1 mouse cellular context compared by ENCODE assay signal in genomic region chr3:94621740-94622507, GRCm38 (mm10).
A peak's percentile ranks its signal among the peaks of the same experiment; 100 is the strongest.
TF ChIP-seq lines count a peak whose summit lies in the region.

No protein-coding gene starts in this region.

TF ChIP-seq in CH12.LX, 34 proteins besides CTCF, POLR2A, EP300 and RAD21 (continued from another document):
- TF ChIP-seq NELFE (IDR thresholded peaks at IDR 0.05; ENCODE audit: low read depth, low read length), result peak; percentile 46; the same call in 1 of the 2 replicates
- TF ChIP-seq SIN3A (IDR thresholded peaks at IDR 0.05; ENCODE audit: low read length), result no peak
- TF ChIP-seq TCF12 (IDR thresholded peaks at IDR 0.05; ENCODE audit: low read depth, low read length), result 0 out of 2 replicates have a peak, but pooled peaks have one; percentile 40
- no peak for TF ChIP-seq MAX (IDR thresholded peaks at IDR 0.05; ENCODE audit: low read length)
- no peak for TF ChIP-seq PAX5 (IDR thresholded peaks at IDR 0.05; ENCODE audit: low read length)
- TF ChIP-seq NRF1 (IDR thresholded peaks at IDR 0.05; ENCODE audit: low read depth, low read length), result no peak
- no peak for TF ChIP-seq UBTF (IDR thresholded peaks at IDR 0.05; ENCODE audit: low read depth, low read length)
- no peak for TF ChIP-seq CHD1 (IDR thresholded peaks at IDR 0.05; ENCODE audit: low read depth, low read length)
